Mouse (Mus musculus) CD4-positive, CD25-positive, alpha-beta regulatory T cell, adult 2 months (primary cell): ENCODE results near the gene Hexim1.

Experiments
- DNase-seq: peaks from one replicate; pipeline ENCODE4 v3.0.0-alpha.2; 2012; ENCODE audit warnings: low read depth, low spot score

Gene Hexim1

GRCm38 (mm10) chr11:103116959-103117590 lies 1.0 kb downstream of the Hexim1 start:
- peak; percentile 76 for DNase-seq

GRCm38 (mm10) chr11:103117591-103118009 lies 1.6 kb downstream of the Hexim1 start:
- DNase-seq, result peak; percentile 56

- DNase-seq, result no peak
These were observed 2.8 kb downstream of the Hexim1 start for GRCm38 (mm10) chr11:103118866-103119265.

DNA sequence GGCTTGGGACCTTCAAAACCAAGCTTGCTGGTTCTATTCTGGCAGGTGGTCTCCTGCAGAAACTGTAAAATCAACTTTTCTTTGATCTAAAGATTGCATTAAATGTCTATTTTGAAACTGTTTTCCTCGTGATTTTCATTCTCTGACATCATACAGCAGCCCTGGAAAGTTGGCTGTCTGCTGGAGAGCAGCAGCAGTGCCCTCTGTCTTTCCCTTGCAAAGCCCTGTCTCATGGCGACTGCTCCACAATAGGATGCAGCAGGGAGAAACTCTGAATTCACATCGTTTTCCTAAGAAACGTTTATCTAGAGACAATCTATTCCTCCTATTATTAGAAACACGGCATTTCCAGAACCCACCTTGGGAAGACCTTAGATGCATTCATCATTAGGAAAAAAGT lies 3.6 kb downstream of the Hexim1 start:
- DNase-seq, result no peak

GRCm38 (mm10) chr11:103120315-103120714 lies 4.3 kb downstream of the Hexim1 start:
- no peak for DNase-seq

GRCm38 (mm10) chr11:103131701-103132575 lies 15.9 kb downstream of the Hexim1 start, which contains the start of gene Hexim2:
Gene Hexim2, plus strand, starts transcription at chr11:103132429.
- peak; percentile 62 for DNase-seq

DNA sequence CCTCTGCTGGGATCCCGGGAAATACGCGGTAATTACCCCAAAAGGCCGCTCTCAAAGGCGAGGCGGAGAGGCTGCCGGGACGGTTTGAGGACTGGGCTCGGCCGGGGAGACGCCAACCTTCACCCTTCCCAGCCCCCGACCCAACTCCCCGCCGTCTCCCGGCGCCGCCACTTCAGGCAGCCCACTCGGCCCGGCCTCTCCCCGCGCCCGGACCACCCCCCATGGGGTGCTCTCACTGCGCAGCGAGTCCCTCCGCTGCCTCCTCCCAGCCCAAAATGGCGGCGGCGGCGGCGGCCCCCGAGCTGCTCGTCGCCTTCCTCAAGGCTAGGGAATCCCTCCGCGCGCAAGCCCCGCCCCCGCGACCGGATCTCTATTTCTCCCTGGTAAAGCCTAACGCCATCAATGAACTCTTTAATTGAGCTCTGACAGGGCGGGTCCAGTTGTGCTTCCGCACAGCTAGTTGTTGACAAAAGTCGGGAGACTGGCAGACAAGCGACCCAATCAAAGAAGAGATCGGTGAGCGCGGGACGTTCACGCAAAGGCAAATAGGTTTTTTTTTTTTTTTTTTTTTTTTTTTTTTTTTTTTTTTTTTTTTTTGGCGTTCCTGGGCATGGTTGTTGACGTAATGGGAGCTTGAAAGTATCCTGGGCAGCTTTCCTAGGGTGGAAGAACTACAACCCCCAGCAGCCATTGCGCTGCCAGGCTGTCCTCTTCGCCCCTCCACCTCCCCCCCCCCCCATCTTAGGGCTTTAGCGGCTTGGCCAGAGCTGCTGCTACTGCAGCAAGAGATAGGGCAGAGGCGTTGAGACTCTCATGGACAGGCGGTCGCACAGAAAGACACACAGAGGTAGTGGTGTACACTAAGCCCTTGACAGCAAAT lies 16.8 kb downstream of the Hexim1 start:
- peak; percentile 100 for DNase-seq

DNA sequence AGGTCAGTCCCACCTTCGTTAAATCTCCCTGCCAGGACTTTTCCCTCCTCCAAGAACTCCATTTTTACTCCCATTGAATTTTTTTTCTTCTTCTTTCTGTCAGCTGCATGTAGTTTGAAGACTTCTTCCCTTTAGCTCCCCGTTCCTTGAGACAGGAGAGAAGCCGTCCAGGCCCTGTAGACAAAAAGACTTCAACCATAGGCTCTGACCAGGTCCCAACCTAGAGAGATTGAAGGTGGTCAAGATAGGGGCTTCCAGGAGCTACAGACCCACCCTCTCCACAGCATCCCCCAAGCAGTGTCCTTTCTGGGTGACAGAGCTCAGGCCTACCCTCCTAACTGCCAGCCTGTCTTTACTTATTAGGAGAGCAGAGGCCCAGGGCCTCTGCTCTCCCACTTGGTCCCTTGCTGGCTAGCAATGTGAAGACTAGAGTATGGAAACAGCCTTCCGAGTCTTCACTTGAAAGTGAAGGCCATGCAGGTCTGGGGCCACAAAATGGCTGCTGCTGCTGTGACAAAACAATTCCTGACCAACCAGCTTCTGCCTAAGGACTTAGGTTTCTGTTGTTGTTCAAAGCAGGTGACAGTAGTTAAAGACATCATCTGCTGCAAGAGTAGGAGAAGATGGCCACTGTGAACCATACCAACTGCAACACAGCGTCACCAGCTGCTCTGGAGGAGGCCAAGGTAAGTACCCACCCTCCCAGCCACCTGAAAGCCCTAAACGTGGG lies 17.6 kb downstream of the Hexim1 start:
- peak; percentile 29 for DNase-seq

GRCm38 (mm10) chr11:103134221-103134620 lies 18.2 kb downstream of the Hexim1 start:
- DNase-seq, result no peak

DNA sequence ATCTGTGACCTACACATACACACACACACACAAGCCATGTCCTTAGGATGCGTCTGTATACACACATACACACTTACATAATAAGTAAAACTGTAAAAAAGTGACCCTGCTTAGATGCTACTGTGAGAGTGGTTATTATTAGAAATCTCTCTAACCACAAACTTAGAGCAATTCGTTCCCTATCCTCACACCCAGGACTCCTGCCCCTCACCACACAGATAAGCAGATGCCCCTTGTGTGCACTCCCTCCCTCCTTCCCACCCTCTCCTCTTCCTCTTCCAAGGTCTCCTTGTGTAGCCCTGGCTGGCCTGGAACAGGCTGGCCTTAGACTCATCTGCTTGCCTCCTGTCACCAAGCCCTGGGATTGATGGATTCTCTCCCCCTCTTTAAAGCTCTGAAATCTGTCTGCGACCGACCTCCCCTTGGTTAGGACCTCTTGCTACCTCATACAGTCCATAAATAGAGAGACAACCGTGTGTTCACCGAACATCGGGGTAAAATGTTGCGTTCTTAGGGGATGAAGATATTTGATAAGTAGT lies 20.1 kb downstream of the Hexim1 start:
- DNase-seq, result no peak

DNA sequence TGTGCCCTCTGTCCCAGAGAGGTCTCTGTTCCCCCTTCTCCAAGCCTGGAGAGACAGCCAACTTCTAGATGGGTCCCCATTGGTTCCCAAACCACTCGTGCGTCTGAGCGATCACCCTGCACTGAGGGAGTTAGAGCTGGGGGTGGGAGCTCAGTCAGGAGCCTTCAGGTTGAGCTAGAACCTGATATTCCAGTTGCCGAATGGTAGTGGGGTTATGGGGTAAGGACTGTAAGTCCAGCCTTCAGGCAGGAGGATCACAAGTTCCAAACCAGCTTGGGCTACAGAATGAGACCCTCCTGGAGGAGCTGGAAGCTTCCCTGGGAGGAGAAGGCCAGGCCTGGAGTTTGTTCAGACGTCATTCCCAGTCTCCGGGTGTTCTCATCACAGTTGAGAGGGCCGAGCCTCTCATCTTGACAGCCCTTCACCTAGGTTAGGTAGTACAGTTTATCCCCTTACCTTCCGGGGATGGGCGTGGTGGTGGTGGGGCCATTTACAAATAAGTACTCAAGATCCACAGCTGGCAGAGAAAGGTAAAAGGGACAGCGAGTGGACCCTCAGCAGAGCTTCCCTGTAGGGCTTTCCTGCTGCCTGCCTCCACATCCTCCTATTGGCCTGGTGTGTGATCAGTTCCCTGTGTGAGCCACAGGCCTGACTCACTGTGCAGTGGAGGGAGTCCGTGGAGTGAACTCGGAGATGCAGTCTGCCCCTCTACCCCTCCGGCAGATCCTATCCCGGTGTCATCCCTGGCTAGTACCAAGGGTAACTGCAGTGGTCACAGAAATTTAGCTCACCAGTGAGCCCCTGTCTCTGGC lies 24.1 kb downstream of the Hexim1 start:
- DNase-seq, result no peak

DNA sequence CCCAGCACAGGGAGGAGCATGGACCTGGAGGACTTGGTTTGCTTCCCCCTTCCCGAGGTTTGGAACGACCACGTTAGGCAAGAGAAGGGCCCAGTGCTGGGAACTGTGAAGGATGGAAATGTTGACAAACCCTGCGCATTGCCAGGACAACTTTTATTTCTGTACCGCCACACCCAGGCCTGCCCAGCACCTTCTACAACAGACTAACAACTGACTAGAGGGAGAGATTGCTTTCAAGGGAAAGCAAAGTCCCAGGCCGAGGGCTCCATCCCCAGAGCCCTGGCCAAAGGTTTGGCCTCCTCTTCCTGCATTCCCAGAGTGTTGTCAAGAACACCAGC lies 24.7 kb downstream of the Hexim1 start:
- no peak for DNase-seq

DNA sequence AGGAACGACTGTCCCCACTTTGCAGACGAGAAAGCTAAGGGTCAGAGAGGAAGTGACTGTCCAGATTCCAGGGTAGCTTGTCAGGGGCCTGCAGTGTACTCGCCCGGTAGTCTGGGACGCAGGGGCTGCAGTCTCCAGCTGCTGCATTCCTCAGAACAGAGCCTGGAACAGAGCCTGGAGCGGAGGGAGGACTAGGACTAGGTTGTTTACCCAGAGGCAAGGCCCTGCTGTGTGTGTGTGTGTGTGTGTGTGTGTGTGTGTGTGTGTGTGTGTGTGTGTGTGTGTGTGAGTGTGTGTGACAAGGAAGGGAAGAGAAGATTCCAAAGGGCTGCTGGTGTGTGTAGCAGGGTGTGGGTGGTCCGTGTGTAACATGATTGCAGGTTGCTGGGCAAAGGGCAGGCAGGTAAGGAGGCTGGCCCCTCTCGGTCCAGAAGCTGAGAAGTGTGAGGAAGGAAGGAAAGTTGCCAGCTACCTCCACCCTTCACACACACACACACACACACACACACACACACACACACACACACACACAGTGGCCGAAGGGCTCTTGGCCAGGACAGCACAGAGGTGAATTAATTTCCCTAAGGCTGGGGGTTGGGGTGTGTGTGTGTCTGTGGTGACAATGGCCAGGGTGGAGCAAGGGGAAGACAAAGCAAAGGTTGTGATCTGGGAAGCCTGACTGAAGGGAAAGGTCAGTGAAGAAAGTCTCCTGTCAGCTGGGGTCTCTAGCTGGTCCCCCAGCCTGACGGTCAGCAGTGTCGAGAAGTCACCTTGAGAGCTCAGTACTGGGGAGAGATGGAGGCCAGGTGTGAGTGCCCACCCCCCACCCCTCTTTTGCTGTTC lies 25.3 kb downstream of the Hexim1 start:
- DNase-seq, result no peak

DNA sequence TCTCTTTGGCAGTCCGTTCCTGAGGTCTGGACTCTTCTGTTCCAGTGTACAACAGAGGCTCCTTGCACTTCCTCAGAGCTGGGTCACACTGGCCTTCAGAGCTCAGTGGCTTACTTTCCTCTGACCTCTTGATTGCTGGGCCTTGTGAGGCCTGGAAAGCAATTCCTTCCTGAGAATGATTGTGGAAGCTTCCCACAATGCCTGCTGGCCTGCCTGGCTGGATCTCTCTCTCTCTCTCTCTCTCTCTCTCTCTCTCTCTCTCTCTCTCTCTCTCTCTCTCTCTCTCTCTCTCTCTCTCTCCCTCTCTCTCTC lies 25.9 kb downstream of the Hexim1 start:
- DNase-seq, result no peak

GRCm38 (mm10) chr11:103142441-103143182 lies 26.6 kb downstream of the Hexim1 start:
- peak; percentile 88 for DNase-seq

GRCm38 (mm10) chr11:103144309-103145285 lies 28.6 kb downstream of the Hexim1 start:
- DNase-seq, result no peak

GRCm38 (mm10) chr11:103146386-103146785 lies 30.4 kb downstream of the Hexim1 start:
- DNase-seq, result no peak

- no peak for DNase-seq
These were observed 31.7 kb downstream of the Hexim1 start for GRCm38 (mm10) chr11:103147766-103148165.
